Mouse (Mus musculus): ENCODE measurements around the gene Bckdha.
A peak's percentile ranks its signal among the peaks of the same experiment; 100 is the strongest.

The Bckdha gene

DNA sequence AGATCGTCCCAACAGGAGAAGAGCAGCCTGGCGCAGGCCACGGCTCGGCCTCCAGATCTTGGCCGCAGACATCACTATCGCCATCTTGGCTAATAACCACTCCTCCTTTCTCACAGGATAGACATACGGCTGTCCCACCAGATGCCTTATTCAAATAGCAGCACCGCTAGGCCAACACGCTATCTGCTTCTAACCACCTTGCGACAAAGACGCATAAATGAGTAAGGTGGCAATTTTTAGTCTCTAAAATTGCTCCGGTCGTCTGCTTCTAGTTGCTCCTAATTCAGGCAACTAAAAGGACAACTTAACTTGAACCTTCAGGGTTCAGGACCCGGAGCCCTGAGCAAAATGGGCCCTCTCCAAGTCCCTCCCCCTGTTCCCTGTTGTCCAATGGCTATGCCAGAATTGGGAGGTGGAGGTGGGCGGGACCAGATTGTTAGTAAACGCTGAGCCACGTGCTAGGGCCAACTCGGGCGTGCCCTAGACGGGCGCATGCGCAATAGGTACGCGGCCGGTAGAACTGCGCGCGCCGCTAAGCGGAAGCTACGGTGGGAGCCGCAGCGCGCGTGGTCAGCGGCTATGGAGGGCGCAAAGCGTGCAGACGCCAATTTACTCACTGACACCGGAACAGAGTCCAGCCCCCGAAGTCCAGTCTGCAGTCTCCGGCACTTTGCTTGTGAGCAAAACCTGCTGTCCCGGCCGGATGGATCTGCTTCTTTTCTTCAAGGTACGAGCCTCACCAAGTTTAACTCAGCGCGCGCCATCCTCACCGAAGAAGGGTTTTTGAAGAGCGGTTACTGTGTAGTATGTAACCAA, at the start of gene Bckdha, which contains the start of gene Exosc5:
Gene Bckdha, minus strand, starts transcription at position 325 of the 816 bp plus-strand sequence.
Gene Exosc5, plus strand, starts transcription at position 508 of the 816 bp plus-strand sequence.
- DNase-seq = peak; percentile 99

DNA sequence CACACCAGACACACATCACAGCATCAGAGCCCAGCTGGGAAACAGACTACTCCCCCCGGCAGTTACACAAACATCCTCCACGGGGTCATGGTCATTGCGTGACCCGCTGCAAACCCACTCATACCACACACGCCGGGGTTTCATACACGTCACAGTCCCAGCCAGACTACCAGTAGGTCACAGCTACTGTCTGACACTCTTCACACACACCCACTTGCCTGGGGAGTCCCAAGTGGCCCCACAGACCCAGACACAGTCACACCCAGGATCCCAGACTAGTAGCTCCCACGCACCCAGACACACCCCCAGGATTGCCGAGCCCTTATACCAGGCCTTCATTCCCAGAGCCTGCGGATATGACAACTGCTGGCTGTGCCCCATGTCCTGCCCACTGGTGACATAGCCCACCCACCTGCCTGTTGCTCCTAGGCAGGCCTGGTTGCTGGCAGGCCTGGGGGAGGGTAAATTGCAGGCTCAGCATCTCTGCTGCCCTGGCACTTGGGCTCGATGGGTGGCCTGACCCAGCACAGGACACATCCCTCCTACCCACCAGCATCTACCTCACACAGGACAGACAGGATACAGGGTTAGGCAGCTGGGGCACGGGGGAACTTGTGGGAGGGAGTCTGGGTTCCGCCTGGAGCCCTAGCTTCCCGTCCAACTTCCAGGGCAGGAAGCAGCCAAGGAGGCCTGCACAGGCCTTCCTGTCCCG, 49.0 kb upstream of the Bckdha start:
- DNase-seq = peak; percentile 57

DNA sequence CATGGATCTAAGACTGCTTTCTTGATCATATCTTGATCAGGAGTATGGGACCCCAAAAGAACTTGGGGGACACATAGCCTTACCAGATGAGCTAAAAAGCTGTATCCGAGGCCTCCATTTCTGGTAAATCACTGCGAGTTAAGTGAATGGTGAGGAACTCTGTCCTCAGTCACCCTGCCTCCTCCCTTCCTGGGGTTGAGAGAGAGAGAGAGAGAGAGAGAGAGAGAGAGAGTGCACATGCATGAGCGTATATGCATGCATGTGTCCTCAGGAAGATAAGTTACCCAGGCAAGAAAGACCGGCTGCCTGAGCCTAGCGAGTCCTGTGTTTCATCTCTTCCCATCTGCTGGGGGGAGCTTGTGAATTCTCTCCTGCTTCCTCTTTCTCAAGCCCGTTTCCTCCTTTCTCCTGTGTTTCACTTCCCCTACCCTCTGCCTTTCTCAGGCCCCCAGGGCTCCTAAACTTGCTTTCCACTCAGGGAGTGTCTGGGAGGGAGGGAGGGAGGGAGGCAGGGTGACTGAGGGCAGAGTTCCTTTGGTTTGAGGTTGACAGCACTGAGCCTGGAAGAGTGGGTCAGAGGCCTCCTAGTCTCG, 47.9 kb upstream of the Bckdha start:
- DNase-seq = no peak

DNA sequence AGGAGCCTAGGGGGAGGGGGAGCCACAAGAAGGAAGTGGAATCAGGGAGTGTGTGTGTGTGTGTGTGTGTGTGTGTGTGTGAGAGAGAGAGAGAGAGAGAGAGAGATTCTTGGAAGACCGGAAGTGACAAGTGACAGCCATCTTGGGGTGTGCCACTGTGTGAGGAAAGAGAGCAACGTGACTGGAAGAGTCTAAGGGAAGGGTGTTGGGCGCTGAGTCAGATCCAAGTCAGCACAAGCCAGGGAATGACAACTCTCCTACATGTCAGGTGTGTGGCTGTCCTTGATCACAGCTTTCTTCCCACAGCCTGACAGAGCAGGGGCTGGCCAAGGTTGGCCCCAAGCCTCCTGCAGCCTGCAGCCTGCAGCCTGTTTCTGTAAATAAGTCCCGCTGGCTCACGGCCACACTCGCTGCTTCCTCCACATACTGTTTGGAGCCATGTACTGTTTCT, 47.0 kb upstream of the Bckdha start:
- peak; percentile 53 for DNase-seq

DNA sequence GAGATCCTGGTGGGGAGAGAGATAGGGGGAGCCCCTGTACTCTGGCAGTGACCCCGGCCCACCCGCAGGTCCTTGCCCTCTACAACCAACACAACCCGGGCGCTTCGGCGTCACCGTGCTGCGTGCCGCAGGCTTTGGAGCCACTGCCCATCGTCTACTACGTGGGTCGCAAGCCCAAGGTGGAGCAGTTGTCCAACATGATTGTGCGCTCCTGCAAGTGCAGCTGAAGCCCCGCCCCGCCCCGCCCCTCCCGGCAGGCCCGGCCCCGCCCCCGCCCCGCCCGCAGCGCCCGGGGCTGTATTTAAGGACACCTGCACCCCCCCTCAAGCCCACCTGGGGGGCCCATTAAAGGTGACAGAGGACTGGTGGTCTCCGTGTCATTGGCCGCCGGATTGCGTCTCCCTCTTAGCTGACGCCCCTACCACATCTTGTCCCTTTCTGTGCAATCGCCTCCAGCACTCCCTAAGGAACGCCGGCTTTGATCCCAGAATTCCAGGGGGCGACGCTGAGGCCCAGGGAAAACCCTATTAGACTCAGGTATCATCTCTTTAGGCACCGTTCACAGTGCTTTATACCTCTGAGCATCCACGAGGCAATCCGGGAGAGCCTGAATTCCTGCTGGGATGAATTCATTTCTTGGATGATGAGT, 46.1 kb upstream of the Bckdha start:
- DNase-seq = no peak

DNA sequence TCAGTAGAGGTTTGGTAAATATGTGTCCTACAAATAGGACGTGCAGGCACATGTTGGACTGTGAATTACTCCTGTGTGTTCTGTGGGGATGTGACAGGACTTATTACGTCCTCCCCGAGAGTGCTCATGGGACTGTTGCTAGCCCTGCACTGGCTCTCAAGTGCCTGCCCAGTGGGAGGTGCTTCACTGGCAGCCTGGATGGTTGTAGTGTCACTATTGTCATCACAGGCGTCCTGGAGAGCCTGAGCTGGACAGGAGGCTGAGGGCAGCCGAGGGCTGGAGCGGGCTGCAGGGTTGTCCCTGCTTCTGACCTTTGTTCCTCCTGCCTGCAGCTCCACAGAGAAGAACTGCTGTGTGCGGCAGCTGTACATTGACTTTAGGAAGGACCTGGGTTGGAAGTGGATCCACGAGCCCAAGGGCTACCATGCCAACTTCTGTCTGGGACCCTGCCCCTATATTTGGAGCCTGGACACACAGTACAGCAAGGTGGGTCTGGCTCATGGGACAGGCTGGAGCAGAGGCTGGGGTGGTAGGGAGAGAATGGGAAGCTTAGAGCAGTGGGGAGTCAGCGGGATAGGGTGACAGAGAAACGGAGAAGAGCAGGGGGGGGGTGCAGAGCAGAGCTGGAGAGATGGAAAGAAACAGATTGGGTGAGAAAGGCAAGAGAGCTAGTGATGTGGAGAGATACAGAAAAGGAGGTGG, 45.2 kb upstream of the Bckdha start:
- no peak for DNase-seq

DNA sequence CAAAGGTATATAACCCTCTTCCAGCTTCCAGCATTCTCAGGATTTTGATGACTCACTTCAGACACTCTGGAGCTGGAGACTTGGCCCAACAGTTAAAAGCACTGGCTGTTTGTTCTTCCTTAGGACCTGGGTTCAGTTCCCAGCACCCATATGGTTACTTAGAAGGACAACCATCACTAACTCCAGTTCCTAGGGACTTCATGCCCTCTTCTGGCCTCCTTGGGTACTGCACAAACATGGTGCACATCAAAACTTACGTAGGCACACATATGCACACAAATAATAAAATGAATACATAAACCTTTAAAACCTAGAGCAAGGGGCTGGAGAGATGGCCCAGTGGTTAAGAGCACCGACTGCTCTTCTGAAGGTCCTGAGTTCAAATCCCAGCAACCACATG, 43.6 kb upstream of the Bckdha start:
- no peak for DNase-seq

DNA sequence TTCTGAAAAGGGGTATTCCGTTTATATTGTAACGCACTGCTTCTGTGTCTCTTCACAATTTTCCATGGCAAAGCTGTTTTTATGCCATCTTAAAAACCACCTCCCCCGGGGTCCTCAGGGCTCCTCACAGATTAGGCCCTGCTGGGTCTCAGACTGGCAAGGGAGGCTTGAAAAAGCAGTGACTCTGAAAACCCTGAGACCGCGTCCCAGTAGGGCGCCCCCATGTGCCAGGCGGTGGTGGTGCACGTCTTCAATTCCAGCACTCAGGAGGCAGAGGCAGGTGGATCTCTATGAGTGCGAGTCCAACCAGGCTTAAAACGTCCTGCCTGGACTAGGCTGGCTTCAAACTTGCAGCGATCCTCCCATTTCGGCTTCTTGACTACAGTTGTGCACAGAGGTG, 42.0 kb upstream of the Bckdha start:
- DNase-seq = no peak

DNA sequence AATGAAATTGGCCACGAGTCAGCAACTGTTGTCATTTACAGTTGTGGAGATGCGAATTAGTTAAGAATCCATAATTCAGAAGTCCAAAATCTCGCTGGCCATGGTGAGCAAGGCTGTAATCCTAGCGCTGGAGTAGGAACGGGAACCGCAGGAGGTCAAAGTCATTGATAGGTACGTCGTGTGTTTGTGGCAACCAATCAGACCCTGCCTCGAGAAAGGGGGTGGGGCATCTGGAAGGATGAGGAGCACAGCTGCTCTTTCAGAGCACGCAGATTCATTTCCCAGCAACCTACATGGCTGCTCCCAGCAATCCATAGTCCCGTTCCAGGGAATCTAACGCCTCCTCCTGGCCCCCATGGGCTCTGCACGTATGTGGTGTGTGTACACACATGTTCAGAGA, 41.1 kb upstream of the Bckdha start:
- DNase-seq = no peak

DNA sequence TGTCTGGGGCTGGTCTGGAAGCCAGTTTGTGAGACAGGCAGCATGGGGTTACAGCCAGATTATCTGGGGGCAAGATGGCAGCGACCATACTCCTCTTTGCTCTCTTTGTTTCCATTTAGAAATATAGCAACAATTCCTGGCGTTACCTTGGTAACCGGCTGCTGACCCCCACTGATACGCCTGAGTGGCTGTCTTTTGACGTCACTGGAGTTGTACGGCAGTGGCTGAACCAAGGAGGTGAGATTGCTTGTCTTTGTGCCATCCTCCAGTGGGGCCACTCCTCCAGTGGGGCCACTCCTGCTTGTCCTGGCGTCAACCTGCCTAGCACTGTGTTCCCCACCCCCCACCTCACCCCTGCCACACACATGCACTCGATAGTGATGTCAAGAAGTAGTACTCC, 35.3 kb upstream of the Bckdha start:
- DNase-seq = no peak

DNA sequence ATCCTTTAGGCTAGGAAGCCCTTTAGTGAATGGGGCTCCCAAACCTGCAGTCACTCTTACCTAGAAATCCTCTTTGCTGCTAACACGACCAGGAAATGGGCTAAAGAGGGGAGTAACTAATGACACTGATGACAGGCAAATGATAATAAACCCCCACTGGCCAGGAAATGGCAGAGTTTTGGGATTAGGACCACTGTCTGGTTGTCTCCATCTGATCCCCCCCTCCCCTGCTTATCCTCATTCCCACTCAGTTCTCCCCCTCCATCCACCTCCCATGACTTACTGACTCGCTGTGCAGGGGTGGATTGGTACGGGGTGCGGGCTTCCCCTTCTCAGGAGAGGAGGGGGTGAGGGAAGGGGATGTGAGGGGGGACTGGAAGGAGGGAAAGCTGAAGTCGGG, 31.3 kb upstream of the Bckdha start:
- DNase-seq = no peak

DNA sequence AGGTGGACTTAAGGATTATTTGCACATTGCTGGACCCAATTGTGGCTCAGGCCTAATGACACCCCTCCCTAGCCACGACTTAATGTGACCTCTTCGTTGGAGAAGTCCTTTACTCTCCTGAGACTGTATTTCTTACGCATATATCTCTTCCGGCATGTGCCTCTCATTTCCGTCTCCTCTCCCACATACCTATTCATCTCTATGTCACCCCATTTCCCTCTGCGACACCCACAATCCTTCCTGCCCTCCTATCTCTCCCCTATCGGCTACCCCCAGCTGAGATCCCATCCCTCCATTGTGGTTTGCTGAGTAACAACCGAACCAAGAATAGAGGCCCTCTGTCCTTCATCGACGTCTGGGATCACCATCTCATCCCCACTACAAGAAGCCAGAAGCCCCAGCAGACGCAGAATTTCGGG, 30.8 kb upstream of the Bckdha start:
- DNase-seq = no peak

DNA sequence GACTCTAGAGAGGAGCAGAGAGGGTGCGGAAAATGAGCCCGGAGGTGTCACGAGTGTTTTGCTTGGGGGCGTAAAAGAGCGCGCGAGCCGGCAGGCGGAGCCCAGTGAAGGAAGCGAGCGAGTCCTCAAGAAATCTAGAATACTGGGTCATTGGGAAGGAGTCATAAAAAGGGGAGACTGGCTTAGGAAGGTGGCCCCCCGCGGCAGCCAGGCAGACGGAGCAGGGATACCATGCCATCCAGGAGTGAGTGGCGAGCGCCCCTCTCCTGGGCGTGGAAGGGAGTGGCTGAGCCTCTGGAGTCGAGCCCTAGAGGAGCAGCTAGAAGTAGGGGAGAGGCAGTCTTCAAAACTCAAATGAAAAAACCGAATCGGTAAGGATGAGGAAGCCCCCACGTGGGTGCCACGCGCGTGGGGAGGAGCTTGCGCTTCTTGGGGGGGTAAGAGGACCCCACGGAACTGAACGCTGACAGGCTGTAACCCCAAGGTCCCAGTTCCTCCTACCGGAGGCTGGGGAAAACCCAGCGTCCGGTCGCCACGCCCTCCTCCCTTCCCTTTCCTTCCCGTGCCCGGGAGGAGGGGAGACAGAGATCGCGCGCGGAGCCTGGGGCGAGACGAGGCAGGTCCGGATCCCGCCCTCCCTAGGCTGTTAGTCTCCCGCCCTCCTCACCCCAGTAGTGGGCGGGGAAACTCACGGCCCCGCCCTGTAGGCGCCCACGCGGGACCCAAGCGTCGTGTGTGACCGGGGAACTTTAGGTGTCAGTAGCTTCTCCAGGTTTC, 30.2 kb upstream of the Bckdha start:
- DNase-seq = peak; percentile 82

DNA sequence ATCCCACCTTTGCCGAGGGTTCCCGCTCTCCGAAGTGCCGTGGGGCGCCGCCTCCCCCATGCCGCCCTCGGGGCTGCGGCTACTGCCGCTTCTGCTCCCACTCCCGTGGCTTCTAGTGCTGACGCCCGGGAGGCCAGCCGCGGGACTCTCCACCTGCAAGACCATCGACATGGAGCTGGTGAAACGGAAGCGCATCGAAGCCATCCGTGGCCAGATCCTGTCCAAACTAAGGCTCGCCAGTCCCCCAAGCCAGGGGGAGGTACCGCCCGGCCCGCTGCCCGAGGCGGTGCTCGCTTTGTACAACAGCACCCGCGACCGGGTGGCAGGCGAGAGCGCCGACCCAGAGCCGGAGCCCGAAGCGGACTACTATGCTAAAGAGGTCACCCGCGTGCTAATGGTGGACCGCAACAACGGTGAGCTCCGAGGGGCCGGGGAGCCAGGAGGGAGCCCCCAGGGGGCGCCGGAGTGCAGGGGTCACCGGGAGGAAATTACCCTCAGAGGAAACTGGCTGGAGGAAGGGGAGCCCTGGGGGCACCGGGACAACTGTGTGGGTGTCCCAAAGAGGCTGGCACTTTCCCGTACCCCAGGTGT, 29.1 kb upstream of the Bckdha start:
- peak; percentile 79 for DNase-seq

DNA sequence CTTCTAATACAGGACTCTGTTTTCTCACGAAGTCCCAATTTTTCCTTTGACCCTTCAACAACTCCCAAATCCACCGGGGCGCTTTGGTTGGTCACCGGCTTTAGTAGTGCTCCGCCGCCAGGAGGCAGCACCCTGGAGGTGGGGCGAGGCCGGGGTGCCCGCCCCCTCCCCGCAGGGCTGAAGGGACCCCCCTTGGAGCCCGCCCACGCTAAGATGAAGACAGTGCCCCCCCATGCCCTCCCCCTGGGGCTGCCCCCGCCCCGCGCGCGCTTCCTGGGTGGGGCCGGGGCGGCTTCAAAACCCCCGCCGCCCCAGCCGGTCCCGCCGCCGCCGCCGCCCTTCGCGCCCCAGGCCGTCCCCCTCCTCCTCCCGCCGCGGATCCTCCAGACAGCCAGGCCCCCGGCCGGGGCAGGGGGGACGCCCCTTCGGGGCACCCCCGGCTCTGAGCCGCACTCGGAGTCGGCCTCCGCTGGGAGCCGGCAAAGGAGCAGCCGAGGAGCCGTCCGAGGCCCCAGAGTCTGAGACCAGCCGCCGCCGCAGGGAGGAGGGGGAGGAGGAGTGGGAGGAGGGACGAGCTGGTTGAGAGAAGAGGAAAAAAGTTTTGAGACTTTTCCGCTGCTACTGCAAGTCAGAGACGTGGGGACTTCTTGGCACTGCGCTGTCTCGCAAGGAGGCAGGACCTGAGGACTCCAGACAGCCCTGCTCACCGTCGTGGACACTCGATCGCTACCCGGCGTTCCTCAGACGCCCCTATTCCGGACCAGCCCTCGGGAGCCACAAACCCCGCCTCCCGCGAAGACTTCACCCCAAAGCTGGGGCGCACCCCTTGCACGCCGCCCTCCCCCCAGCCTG, 28.1 kb upstream of the Bckdha start, which contains the start of gene Tgfb1:
Gene Tgfb1, plus strand, starts transcription at position 323 of the 852 bp plus-strand sequence.
- DNase-seq = peak; percentile 88

DNA sequence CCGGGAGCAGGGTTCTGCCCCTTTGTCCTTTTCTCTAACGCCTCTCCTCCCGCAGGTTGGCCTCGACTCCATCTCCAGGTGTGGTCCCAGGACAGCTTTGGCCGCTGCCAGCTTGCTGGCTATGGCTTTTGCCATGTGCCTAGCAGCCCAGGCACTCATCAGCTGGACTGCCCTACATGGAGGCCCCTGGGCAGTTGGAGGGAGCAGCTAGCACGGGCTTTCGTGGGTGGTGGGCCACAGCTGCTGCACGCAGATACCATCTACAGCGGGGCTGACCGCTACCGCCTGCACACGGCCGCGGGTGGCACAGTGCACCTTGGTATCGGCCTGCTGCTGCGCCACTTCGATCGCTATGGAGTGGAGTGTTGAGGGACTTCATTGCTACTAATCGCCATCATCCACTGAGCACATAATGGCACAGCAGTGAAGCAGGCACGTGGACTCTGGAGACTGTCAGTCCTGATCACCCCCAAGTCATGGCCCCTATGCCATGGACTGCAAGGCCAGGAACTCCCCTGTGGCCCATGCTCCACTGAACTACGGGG, 27.2 kb upstream of the Bckdha start:
- no peak for DNase-seq

DNA sequence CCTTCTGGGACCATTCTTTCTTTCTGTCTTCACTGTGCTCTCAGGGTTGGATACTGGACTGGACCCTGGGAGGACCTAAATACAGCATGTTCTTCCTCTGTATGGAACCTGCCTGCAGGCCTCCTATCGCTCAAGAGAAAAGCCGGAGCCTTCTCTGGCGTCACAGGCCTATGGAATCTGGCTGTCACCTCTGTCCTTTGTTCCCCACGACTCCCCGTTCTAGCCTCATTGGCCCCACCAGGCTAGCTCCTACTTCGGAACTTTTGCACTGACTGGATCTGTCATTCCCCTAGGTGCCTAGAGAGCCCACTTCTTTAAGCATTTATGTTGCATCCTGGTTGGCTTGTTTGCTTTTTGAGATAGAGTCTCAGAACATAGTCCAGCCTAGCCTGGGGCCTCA, 25.9 kb upstream of the Bckdha start:
- no peak for DNase-seq

DNA sequence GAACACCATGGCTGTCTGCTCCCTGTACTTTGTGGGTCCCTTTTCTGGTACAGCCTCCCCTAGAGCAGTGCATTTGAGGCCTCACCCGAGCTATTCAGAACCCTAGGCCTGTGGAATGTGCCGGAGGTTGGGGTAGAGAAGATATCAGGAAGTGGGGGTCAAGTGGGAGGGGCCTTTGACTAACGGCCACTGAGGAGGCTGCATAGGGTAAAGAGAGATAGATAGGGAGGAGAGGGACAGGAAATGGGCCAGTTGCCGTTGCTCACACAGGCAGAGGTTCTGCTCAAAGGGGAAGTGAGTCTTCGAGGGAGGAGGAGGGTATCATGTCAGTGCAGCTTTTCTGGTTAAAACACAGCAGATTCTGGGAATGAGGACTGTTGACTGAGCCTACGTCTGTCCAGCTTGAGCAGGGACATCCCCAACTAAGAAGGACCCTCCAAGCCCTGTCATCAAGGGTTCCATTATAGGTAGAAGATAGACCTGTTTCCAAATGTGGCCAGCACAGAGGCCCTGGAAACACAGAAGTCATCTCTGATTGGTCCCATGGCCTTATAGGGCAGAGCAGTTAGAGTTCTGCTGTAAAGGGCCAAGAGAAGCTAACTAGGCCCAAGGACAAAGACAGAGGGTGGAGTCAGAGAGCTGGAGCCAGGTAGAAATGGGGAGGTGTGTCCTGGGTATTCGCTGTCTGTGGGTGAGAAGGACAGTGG, 24.8 kb upstream of the Bckdha start:
- DNase-seq = no peak

All from lung, postnatal 14 days (tissue).